8 mouse cellular contexts compared by ENCODE assay signal in genomic region chr11:89544856-89545817, GRCm38 (mm10).
DNase-seq lines count a peak whose midpoint lies in the region; ATAC-seq and TF ChIP-seq lines count a peak whose summit lies in the region.
"Had no signal": no experiment of that assay in that cellular context is flagged by ENCODE, and none has a peak within 500 bp of the region (broad histone marks: within the 10 kb centered on the region; RNA-seq: fewer than 3 reads in every experiment).

No protein-coding gene starts in this region.

- no peaks in the 10 kb centered on the region for H3K36me3 ChIP-seq in liver, postnatal 0 days (replicated peaks; ENCODE audit: insufficient read depth, low read length)
- H3K36me3 ChIP-seq in forebrain, embryonic 10.5 days (replicated peaks): 0 out of 2 replicates have a peak, but pooled peaks cover 3% of the 10 kb centered on the region
- no peaks in the 10 kb centered on the region for H3K36me3 ChIP-seq in hindbrain, embryonic 16.5 days (ENCODE audit: control insufficient read depth, insufficient read depth, low read length)
- H3K36me3 ChIP-seq in neural tube, embryonic 11.5 days (ENCODE audit: control insufficient read depth, insufficient read depth, low read length): no peaks in the 10 kb centered on the region

- no peaks in the 10 kb centered on the region for H3K4me1 ChIP-seq in liver, postnatal 0 days (ENCODE audit: insufficient read depth)
- H3K4me1 ChIP-seq in forebrain, embryonic 10.5 days: peaks cover 30% of the 10 kb centered on the region
- H3K4me1 ChIP-seq in hindbrain, embryonic 16.5 days (ENCODE audit: control insufficient read depth, insufficient read depth, low read depth, low read length): peaks cover 7% of the 10 kb centered on the region
- H3K4me1 ChIP-seq in neural tube, embryonic 11.5 days (ENCODE audit: control insufficient read depth, insufficient read depth, low read length): no peaks in the 10 kb centered on the region

- H3K9me3 ChIP-seq in liver, postnatal 0 days (ENCODE audit: low read length): no peaks in the 10 kb centered on the region
- H3K9me3 ChIP-seq in forebrain, embryonic 10.5 days: peaks cover 9% of the 10 kb centered on the region
- peaks cover 4% of the 10 kb centered on the region for H3K9me3 ChIP-seq in hindbrain, embryonic 16.5 days (ENCODE audit: control insufficient read depth, low read length)
- H3K9me3 ChIP-seq in neural tube, embryonic 11.5 days (ENCODE audit: control insufficient read depth, low read length): no peaks in the 10 kb centered on the region

- H3K27ac ChIP-seq in liver, postnatal 0 days (ENCODE audit: low read depth): no peak overlapping the region
- peak overlapping the region; percentile 85 for H3K27ac ChIP-seq in forebrain, embryonic 10.5 days
- no peak overlapping the region for H3K27ac ChIP-seq in hindbrain, embryonic 16.5 days (ENCODE audit: low read depth, low read length)
- no peak overlapping the region for H3K27ac ChIP-seq in neural tube, embryonic 11.5 days (ENCODE audit: low read depth, low read length)
- H3K27ac ChIP-seq in left cerebral cortex, adult 2 months: no peak overlapping the region
- H3K27ac ChIP-seq: liver, embryonic 14.5 days had no signal

- no peak for TF ChIP-seq CTCF in liver, postnatal 0 days (IDR thresholded peaks at IDR 0.05; ENCODE audit: low read depth)
- no peak for TF ChIP-seq CTCF in left cerebral cortex, adult 2 months (IDR thresholded peaks at IDR 0.05)

- H3K4me3 ChIP-seq in liver, postnatal 0 days (ENCODE audit: low read depth, low read length): no peak overlapping the region
- H3K4me3 ChIP-seq in forebrain, embryonic 10.5 days: peak overlapping the region; percentile 42
- peak overlapping the region; percentile 18; the same call in 1 of the 2 replicates for H3K4me3 ChIP-seq in hindbrain, embryonic 16.5 days (ENCODE audit: low read length)
- no peak overlapping the region for H3K4me3 ChIP-seq in neural tube, embryonic 11.5 days (ENCODE audit: low read depth, low read length)
- H3K4me3 ChIP-seq in left cerebral cortex, adult 2 months: no peak overlapping the region

- no peak for ATAC-seq in liver, postnatal 0 days
- peak; percentile 34; the same call in 1 of the 2 replicates for ATAC-seq in hindbrain, embryonic 16.5 days
- no peak for ATAC-seq in neural tube, embryonic 11.5 days (ENCODE audit: insufficient read depth, low FRiP score, low TSS enrichment)

- no peak overlapping the region for H3K4me2 ChIP-seq in liver, postnatal 0 days (ENCODE audit: low read depth, low read length)
- peak overlapping the region; percentile 37 for H3K4me2 ChIP-seq in hindbrain, embryonic 16.5 days (ENCODE audit: low read length)
- peak overlapping the region; percentile 15 for H3K4me2 ChIP-seq in neural tube, embryonic 11.5 days (ENCODE audit: low read depth)

- DNase-seq in liver: peak; percentile 7
- no peak for DNase-seq in liver, postnatal 0 days
- peak; percentile 56 for DNase-seq in forebrain, embryonic 10.5 days (ENCODE audit: extremely low spot score, low spot score)
- peak; percentile 52 for DNase-seq in neural tube, embryonic 11.5 days (ENCODE audit: low spot score)
- DNase-seq in c-Kit-positive CD71-positive TER-119-positive erythroid progenitor cells, embryonic 14.5 days (ENCODE audit: low spot score): no peak
- DNase-seq in left cerebral cortex, adult 2 months (ENCODE audit: extremely low spot score in 1 of 2, low spot score in 2 of 2): no peak

- no peak for TF ChIP-seq EP300 in liver, postnatal 0 days (IDR thresholded peaks at IDR 0.05; ENCODE audit: low read depth)

- peaks cover 13% of the 10 kb centered on the region; the same call in 1 of the 2 replicates for H3K27me3 ChIP-seq in liver, postnatal 0 days (ENCODE audit: insufficient read depth, low read length)
- H3K27me3 ChIP-seq in forebrain, embryonic 10.5 days (ENCODE audit: poor library complexity, severe bottlenecking): peaks cover 4% of the 10 kb centered on the region; the same call in 1 of the 2 replicates
- no peaks in the 10 kb centered on the region for H3K27me3 ChIP-seq in hindbrain, embryonic 16.5 days (replicated peaks; ENCODE audit: control insufficient read depth, insufficient read depth, low read length)
- no peaks in the 10 kb centered on the region for H3K27me3 ChIP-seq in neural tube, embryonic 11.5 days (ENCODE audit: control insufficient read depth, insufficient read depth, low read length)

- H3K9ac ChIP-seq in liver, postnatal 0 days (replicated peaks): no peak overlapping the region
- H3K9ac ChIP-seq in hindbrain, embryonic 16.5 days (ENCODE audit: low read depth, low read length): peak overlapping the region; percentile 28
- peak overlapping the region; percentile 32 for H3K9ac ChIP-seq in neural tube, embryonic 11.5 days (ENCODE audit: low read length)
- H3K9ac ChIP-seq: liver, embryonic 14.5 days had no signal

- intact Hi-C loops in left cerebral cortex, adult 2 months (cut with DNase I): loop anchor here (10.0 kb wide), 3 partner anchors 180 to 630 kb away; no protein-coding TSS in a partner anchor

- 9% methylated on average over 29 of the region's 29 CpGs for WGBS in liver, postnatal 0 days (ENCODE audit: insufficient replicate concordance)
- WGBS in forebrain, embryonic 10.5 days: 2% methylated on average over 29 of the region's 29 CpGs
- WGBS in hindbrain, embryonic 16.5 days: 5% methylated on average over 29 of the region's 29 CpGs
- 6% methylated on average over 29 of the region's 29 CpGs for WGBS in neural tube, embryonic 11.5 days

Comparison
In these comparisons a context has a peak if more than half of its experiments do, and no peak if none do; other contexts are left out.
1. DNase-seq: peak in liver (single experiment), forebrain, embryonic 10.5 days (single experiment) and neural tube, embryonic 11.5 days (single experiment); none in liver, postnatal 0 days (single experiment), c-Kit-positive CD71-positive TER-119-positive erythroid progenitor cells, embryonic 14.5 days (single experiment) and left cerebral cortex, adult 2 months (0 of 2).
2. H3K4me3 ChIP-seq: peak in forebrain, embryonic 10.5 days (single experiment) and hindbrain, embryonic 16.5 days (single experiment); none in liver, postnatal 0 days (single experiment), neural tube, embryonic 11.5 days (single experiment) and left cerebral cortex, adult 2 months (single experiment).